Mouse (Mus musculus): ENCODE measurements around the gene Trpd52l3.

The Trpd52l3 gene

GRCm38 (mm10) chr19:30030636-30031467, 27.3 kb downstream of the Trpd52l3 start:
- peak; percentile 34 to 67 for DNase-seq

GRCm38 (mm10) chr19:30031468-30031931, 27.9 kb downstream of the Trpd52l3 start:
- no peak for DNase-seq

- DNase-seq, result no peak
Measured at GRCm38 (mm10) chr19:30032206-30032605, 28.6 kb downstream of the Trpd52l3 start.

GRCm38 (mm10) chr19:30035361-30035760, 31.8 kb downstream of the Trpd52l3 start:
- no peak for DNase-seq

- no peak for DNase-seq
Measured at GRCm38 (mm10) chr19:30043691-30044090, 40.1 kb downstream of the Trpd52l3 start.

GRCm38 (mm10) chr19:30044630-30045029, 41.0 kb downstream of the Trpd52l3 start:
- DNase-seq, result no peak

- DNase-seq, result no peak
Measured at GRCm38 (mm10) chr19:30045857-30046256, 42.3 kb downstream of the Trpd52l3 start.

- no peak for DNase-seq
Measured at GRCm38 (mm10) chr19:30050584-30050983, 47.0 kb downstream of the Trpd52l3 start.

GRCm38 (mm10) chr19:30051479-30051878, 47.9 kb downstream of the Trpd52l3 start:
- DNase-seq, result no peak

- no peak for DNase-seq
Measured at GRCm38 (mm10) chr19:30054218-30054617, 50.6 kb downstream of the Trpd52l3 start.
